Mouse (Mus musculus): ENCODE measurements around the gene Prtn3.

DNA sequence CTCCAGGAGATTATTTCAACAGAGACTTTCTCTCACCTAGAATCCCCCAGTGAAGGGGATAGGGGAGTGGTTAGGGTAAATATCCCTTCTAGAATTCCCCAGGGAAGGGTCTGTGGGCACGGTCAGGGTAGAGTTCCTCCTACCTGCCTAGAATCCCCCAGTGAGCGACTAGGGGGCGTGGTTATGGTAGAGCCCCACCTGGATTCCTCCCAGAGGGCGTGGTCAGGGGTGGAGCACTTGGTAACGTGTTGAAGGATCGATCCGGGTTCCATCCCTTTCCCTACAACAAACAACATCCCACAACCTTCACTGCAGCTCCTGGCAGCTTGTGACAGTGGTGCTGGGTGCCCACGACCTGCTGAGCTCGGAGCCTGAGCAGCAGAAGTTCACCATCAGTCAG, 6.4 kb downstream of the Prtn3 start:
- TF ChIP-seq CTCF (conservative IDR thresholded peaks at IDR 0.05 in 1 of 2, IDR thresholded peaks at IDR 0.05 in 1 of 2; ENCODE audit: low read depth in 2 of 2, low read length in 2 of 2): no peak
- TF ChIP-seq MEF2A (IDR thresholded peaks at IDR 0.05; ENCODE audit: borderline replicate concordance, low read depth, low read length): no peak
- no peak for TF ChIP-seq TCF12 (IDR thresholded peaks at IDR 0.05; ENCODE audit: low read depth, low read length)
- TF ChIP-seq POLR2AphosphoS2 (IDR thresholded peaks at IDR 0.05; ENCODE audit: low read depth, low read length): no peak
- no peak for TF ChIP-seq NRF1 (IDR thresholded peaks at IDR 0.05; ENCODE audit: low read depth, low read length)
- no peak for TF ChIP-seq HCFC1 (IDR thresholded peaks at IDR 0.05; ENCODE audit: low read depth, low read length)
- TF ChIP-seq MAFK (IDR thresholded peaks at IDR 0.05; ENCODE audit: insufficient replicate concordance, low read length): no peak
- TF ChIP-seq EP300 (IDR thresholded peaks at IDR 0.05; ENCODE audit: low read length): no peak
- no peak for TF ChIP-seq ELF1 (IDR thresholded peaks at IDR 0.05; ENCODE audit: low read depth, low read length)
- TF ChIP-seq ZC3H11A (IDR thresholded peaks at IDR 0.05; ENCODE audit: low read depth, low read length): no peak
